Mouse (Mus musculus): ENCODE results near the gene Aldh1l1.

DNA sequence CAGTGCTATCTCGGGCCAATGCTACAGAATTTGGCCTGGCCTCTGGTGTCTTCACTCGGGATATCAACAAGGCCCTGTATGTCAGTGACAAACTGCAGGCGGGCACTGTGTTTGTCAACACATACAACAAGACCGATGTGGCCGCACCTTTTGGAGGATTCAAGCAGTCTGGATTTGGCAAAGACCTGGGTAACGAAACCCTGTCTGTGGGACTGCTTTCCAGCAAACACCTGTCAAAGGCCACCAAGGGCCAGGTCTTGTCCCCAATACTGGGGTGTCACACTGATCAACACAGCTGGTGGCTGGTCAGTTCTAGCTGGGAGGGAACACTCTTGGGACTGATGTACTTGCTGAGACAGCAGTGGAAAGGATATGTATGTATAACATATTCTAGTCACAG, 112.0 kb downstream of the Aldh1l1 start:
- no peak for TF ChIP-seq CTCF (conservative IDR thresholded peaks at IDR 0.05; ENCODE audit: insufficient read depth, insufficient read length, low read depth, low read length)
- no peak for TF ChIP-seq POLR2A (IDR thresholded peaks at IDR 0.05; ENCODE audit: low read depth, low read length)

Measured in kidney, adult 2 months (tissue).